Mouse (Mus musculus) Muller cell, postnatal 12 days (primary cell): ENCODE results near the gene Arhgef3.
"Not testable (repeated sequence)": the region's sequence is repeated elsewhere in the genome, so short reads cannot be mapped to it uniquely, and the experiment has no call there.

Source experiments
- DNase-seq: peaks from one replicate; pipeline ENCODE4 v3.0.0-alpha.2; 2015; ENCODE audit errors: inconsistent ontology term

Gene Arhgef3

GRCm38 (mm10) chr14:27192450-27192849 lies 77.8 kb downstream of the Arhgef3 start:
- DNase-seq = no peak

- DNase-seq = no peak
Measured at GRCm38 (mm10) chr14:27196980-27197379, 82.3 kb downstream of the Arhgef3 start.

GRCm38 (mm10) chr14:27198490-27199089 lies 83.9 kb downstream of the Arhgef3 start:
- no peak for DNase-seq

- DNase-seq = no peak
Measured at GRCm38 (mm10) chr14:27199119-27199518, 84.4 kb downstream of the Arhgef3 start.

GRCm38 (mm10) chr14:27199870-27200269 lies 85.2 kb downstream of the Arhgef3 start:
- DNase-seq = no peak

- DNase-seq = no peak
Measured at GRCm38 (mm10) chr14:27200743-27201576, 86.3 kb downstream of the Arhgef3 start.

GRCm38 (mm10) chr14:27201824-27202223 lies 87.1 kb downstream of the Arhgef3 start:
- no peak for DNase-seq

- no peak for DNase-seq
Measured at GRCm38 (mm10) chr14:27204704-27205103, 90.0 kb downstream of the Arhgef3 start.

- DNase-seq = no peak
Measured at GRCm38 (mm10) chr14:27206443-27206842, 91.7 kb downstream of the Arhgef3 start.

GRCm38 (mm10) chr14:27209542-27209941 lies 94.8 kb downstream of the Arhgef3 start:
- DNase-seq = no peak

GRCm38 (mm10) chr14:27210801-27211200 lies 96.1 kb downstream of the Arhgef3 start:
- not testable (repeated sequence) for DNase-seq

- no peak for DNase-seq
Measured at GRCm38 (mm10) chr14:27211743-27212445, 97.2 kb downstream of the Arhgef3 start.

- DNase-seq = no peak
Measured at GRCm38 (mm10) chr14:27214232-27214631, 99.5 kb downstream of the Arhgef3 start.

GRCm38 (mm10) chr14:27219668-27220067 lies 105.0 kb downstream of the Arhgef3 start:
- peak; percentile 48 for DNase-seq

- no peak for DNase-seq
Measured at GRCm38 (mm10) chr14:27220297-27220696, 105.6 kb downstream of the Arhgef3 start.

GRCm38 (mm10) chr14:27224636-27225035 lies 109.9 kb downstream of the Arhgef3 start:
- no peak for DNase-seq

- no peak for DNase-seq
Measured at GRCm38 (mm10) chr14:27226288-27226687, 111.6 kb downstream of the Arhgef3 start.

- no peak for DNase-seq
Measured at GRCm38 (mm10) chr14:27228288-27228687, 113.6 kb downstream of the Arhgef3 start.

- no peak for DNase-seq
Measured at GRCm38 (mm10) chr14:27228941-27229371, 114.3 kb downstream of the Arhgef3 start.

- no peak for DNase-seq
Measured at GRCm38 (mm10) chr14:27229441-27230147, 114.9 kb downstream of the Arhgef3 start.

- peak; percentile 32 for DNase-seq
Measured at GRCm38 (mm10) chr14:27230262-27231022, 115.7 kb downstream of the Arhgef3 start.
